Mouse (Mus musculus): ENCODE data around the gene Pam. TPM values are rescaled to one million over a fixed set of nuclear protein-coding genes. Genes with fewer than 3 reads are reported as not detected.
A peak's percentile ranks its signal among the peaks of the same experiment; 100 is the strongest.

Pam gene
- total and polyA plus RNA-seq, 2 experiments from 2014 or later = 46.6 to 125 TPM

DNA sequence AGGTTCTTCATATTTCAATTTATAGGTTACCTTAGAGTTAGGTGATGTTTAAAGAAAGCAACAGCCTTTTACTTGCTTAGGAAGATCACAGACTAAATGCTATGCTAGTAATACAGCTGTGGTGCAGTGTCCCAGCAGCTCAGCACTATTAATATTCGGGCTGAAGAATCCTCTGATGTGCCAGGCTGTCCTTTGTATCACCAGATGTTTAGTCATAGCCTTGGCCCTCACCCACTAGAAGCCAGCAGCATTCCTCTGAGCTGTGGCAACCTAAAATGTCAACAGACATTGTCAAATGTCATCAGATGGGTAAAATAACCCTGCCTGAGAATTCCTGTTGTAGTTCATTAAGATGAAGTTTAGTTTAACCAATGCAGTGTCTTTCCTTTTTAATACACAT, 112.3 kb downstream of the Pam start:
- no peak for TF ChIP-seq CTCF (IDR thresholded peaks at IDR 0.05)
- no peaks in the 10 kb centered on the region for H3K4me1 ChIP-seq (ENCODE audit: insufficient read depth, low read length)
- DNase-seq (ENCODE audit: low spot score) (no peak), ATAC-seq (ENCODE audit: low FRiP score) (no peak)
- no peaks in the 10 kb centered on the region for H3K36me3 ChIP-seq (ENCODE audit: insufficient read depth, low read length)
- H3K9ac ChIP-seq (replicated peaks; ENCODE audit: low read length, poor library complexity, severe bottlenecking) = no peak overlapping the region
- H3K4me2 ChIP-seq (ENCODE audit: low read depth, low read length, poor library complexity, severe bottlenecking) = no peak overlapping the region
- H3K9me3 ChIP-seq (ENCODE audit: low read length) = no peaks in the 10 kb centered on the region
- 69% methylated on average over 1 of the region's 1 CpGs for WGBS
- H3K27me3 ChIP-seq (ENCODE audit: insufficient read depth, low read length) = no peaks in the 10 kb centered on the region
- H3K4me3 ChIP-seq (ENCODE audit: low read depth, low read length) = no peak overlapping the region
- no peak overlapping the region for H3K27ac ChIP-seq (ENCODE audit: low read depth, low read length)

DNA sequence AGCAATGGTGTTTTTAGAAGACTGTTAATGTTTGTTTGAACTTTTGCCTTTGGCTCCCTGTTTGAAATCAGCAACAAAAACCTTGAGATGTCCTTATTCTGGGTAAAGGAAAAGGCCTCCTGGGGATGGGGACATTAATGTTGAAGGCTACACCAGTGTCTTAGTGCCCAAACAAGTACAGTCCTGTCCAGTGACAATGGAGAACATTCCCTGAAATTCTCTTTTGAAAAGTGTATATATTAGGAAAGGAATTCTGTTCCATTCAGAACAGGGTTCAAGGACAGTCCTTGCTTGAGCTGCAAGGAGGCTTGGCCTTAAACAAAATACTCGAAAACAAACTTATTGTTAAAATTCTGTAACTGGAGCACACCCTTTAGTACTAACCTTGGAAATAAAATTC, 116.0 kb downstream of the Pam start:
- Histone ChIP-seq H3K4me1 (ENCODE audit: insufficient read depth, low read length) (no peaks in the 10 kb centered on the region), H3K9ac (replicated peaks; ENCODE audit: low read length, poor library complexity, severe bottlenecking) (no peak overlapping the region), H3K27ac (ENCODE audit: low read depth, low read length) (no peak overlapping the region), H3K36me3 (ENCODE audit: insufficient read depth, low read length) (no peaks in the 10 kb centered on the region), H3K9me3 (ENCODE audit: low read length) (no peaks in the 10 kb centered on the region), H3K27me3 (ENCODE audit: insufficient read depth, low read length) (no peaks in the 10 kb centered on the region), H3K4me3 (ENCODE audit: low read depth, low read length) (no peak overlapping the region), H3K4me2 (ENCODE audit: low read depth, low read length, poor library complexity, severe bottlenecking) (no peak overlapping the region)
- TF ChIP-seq CTCF (IDR thresholded peaks at IDR 0.05) = no peak
- WGBS = 97% methylated on average over 1 of the region's 1 CpGs
- no peak for ATAC-seq (ENCODE audit: low FRiP score)
- no peak for DNase-seq (ENCODE audit: low spot score)

DNA sequence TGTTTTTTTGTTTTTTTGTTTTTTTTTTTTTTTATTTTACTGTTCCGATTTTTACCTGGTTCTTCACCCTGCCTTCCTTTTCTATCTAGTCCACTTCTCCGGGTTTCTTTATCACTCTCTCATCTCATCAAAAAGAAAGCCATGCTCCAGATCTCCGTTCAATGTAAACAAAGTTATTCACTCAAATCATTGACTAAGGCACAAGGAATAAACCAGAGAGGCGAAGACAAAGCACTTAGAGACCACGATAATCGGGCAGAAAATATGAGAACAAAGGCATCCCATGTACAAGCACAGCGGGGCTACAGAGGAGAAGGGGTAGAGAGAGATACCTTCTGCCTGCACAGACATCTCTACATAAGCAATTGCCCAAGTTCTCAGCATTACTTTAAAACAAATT, 117.9 kb downstream of the Pam start:
- 8% methylated on average over 7 of the region's 7 CpGs for WGBS

DNA sequence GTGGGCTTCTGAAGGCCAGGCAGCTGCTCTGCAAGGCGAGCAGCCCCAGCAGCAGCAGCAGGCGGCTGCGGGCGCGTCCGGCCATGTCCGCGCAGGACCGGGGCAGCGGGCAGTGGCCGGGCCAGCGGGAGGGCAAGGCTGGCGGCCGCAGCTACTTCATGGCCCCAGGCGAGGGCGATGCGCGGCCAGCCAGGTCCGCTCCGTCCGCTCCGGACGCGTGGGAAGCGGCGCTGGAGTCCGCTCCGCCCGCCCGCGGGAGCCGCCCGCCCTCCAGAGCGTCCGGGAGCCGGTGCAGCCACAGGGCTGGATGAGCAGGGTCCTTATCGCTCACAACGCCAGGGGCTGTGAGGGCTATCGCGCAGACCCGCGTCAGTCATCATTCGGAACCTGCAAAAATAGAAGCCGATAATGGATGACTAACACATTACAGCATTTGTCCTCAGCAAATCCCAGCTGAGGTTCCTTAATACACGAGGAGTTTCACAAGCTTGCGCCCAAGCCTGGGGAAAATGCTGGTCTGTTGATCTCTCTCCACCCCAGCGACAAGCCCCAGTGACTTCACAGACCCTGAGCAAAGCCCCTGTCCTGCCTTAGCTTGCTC, 118.5 kb downstream of the Pam start:
- ATAC-seq (ENCODE audit: low FRiP score) (peak; percentile 86), DNase-seq (ENCODE audit: low spot score) (peak; percentile 79)
- no peaks in the 10 kb centered on the region for H3K9me3 ChIP-seq (ENCODE audit: low read length)
- peak overlapping the region; percentile 78 for H3K4me3 ChIP-seq (ENCODE audit: low read depth, low read length)
- under 1% methylated on average over 44 of the region's 47 CpGs for WGBS
- TF ChIP-seq CTCF (IDR thresholded peaks at IDR 0.05) = no peak
- H3K9ac ChIP-seq (replicated peaks; ENCODE audit: low read length, poor library complexity, severe bottlenecking) = peak overlapping the region; percentile 79
- no peaks in the 10 kb centered on the region for H3K4me1 ChIP-seq (ENCODE audit: insufficient read depth, low read length)
- peak overlapping the region; percentile 90 for H3K27ac ChIP-seq (ENCODE audit: low read depth, low read length)
- no peaks in the 10 kb centered on the region for H3K27me3 ChIP-seq (ENCODE audit: insufficient read depth, low read length)
- peak overlapping the region; percentile 91 for H3K4me2 ChIP-seq (ENCODE audit: low read depth, low read length, poor library complexity, severe bottlenecking)
- H3K36me3 ChIP-seq (ENCODE audit: insufficient read depth, low read length) = no peaks in the 10 kb centered on the region

More for the DNA sequence above, 117.9 kb downstream of the Pam start:
- H3K4me2 ChIP-seq (ENCODE audit: low read depth, low read length, poor library complexity, severe bottlenecking) = peak overlapping the region; percentile 91
- peak overlapping the region; percentile 78 for H3K4me3 ChIP-seq (ENCODE audit: low read depth, low read length)
- no peak for TF ChIP-seq CTCF (IDR thresholded peaks at IDR 0.05)
- DNase-seq (ENCODE audit: low spot score) (no peak), ATAC-seq (ENCODE audit: low FRiP score) (no peak)
- no peaks in the 10 kb centered on the region for H3K4me1 ChIP-seq (ENCODE audit: insufficient read depth, low read length)
- no peaks in the 10 kb centered on the region for H3K27me3 ChIP-seq (ENCODE audit: insufficient read depth, low read length)
- H3K36me3 ChIP-seq (ENCODE audit: insufficient read depth, low read length) = no peaks in the 10 kb centered on the region
- peak overlapping the region; percentile 90; the same call in 1 of the 2 replicates for H3K27ac ChIP-seq (ENCODE audit: low read depth, low read length)
- H3K9me3 ChIP-seq (ENCODE audit: low read length) = no peaks in the 10 kb centered on the region
- H3K9ac ChIP-seq (replicated peaks; ENCODE audit: low read length, poor library complexity, severe bottlenecking) = no peak overlapping the region

DNA sequence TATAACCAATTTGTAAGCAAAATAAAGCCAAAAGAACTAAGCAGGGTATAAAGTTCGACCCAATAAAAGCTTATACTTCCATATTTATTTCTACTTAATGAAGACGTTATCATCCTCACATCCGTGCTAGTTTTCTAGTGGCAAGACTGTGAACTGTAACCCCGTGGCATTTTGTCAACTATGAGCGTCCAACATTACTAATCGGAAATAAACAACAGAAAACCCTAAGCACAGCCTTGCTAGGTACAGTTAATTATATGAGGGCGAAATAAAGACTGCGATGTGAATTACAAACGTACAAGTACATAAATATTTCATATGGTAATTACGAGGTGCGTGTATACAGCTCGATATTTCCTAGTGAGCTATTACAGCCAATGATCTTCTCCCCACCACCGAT, 119.4 kb downstream of the Pam start:
- H3K4me2 ChIP-seq (ENCODE audit: low read depth, low read length, poor library complexity, severe bottlenecking) = peak overlapping the region; percentile 91
- H3K27ac ChIP-seq (ENCODE audit: low read depth, low read length) = peak overlapping the region; percentile 90; the same call in 1 of the 2 replicates
- H3K4me1 ChIP-seq (ENCODE audit: insufficient read depth, low read length) = no peaks in the 10 kb centered on the region
- no peaks in the 10 kb centered on the region for H3K9me3 ChIP-seq (ENCODE audit: low read length)
- no peaks in the 10 kb centered on the region for H3K27me3 ChIP-seq (ENCODE audit: insufficient read depth, low read length)
- TF ChIP-seq CTCF (IDR thresholded peaks at IDR 0.05) = peak; percentile 52
- peak overlapping the region; percentile 78 for H3K4me3 ChIP-seq (ENCODE audit: low read depth, low read length)
- no peak overlapping the region for H3K9ac ChIP-seq (replicated peaks; ENCODE audit: low read length, poor library complexity, severe bottlenecking)
- 29% methylated on average over 13 of the region's 13 CpGs for WGBS
- no peak for ATAC-seq (ENCODE audit: low FRiP score)
- peak; percentile 44 for DNase-seq (ENCODE audit: low spot score)
- no peaks in the 10 kb centered on the region for H3K36me3 ChIP-seq (ENCODE audit: insufficient read depth, low read length)

DNA sequence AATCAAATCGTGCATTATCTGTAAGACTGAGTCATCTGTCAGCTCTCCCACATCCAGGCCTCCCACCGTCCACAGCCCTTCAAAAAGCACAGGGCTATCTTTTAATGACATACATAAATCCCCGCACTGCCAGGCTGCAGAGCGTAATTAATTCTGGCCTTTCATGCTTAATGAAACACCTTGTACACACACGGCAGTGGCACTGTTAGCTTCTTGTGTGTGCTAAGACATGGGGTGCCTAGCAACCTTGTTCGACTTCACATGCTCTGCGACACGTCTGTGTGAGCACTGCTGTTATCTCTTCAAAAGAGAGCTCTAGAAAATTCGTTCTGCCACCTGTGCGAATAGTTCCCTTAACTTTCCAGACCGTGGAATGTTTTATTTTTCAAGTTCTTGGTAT, 120.5 kb downstream of the Pam start:
- Histone ChIP-seq H3K4me3 (ENCODE audit: low read depth, low read length) (peak overlapping the region; percentile 9; the same call in 1 of the 2 replicates), H3K9me3 (ENCODE audit: low read length) (no peaks in the 10 kb centered on the region), H3K9ac (replicated peaks; ENCODE audit: low read length, poor library complexity, severe bottlenecking) (no peak overlapping the region), H3K4me2 (ENCODE audit: low read depth, low read length, poor library complexity, severe bottlenecking) (peak overlapping the region; percentile 91), H3K4me1 (ENCODE audit: insufficient read depth, low read length) (no peaks in the 10 kb centered on the region), H3K27ac (ENCODE audit: low read depth, low read length) (peak overlapping the region; percentile 51), H3K36me3 (ENCODE audit: insufficient read depth, low read length) (no peaks in the 10 kb centered on the region), H3K27me3 (ENCODE audit: insufficient read depth, low read length) (no peaks in the 10 kb centered on the region)
- no peak for TF ChIP-seq CTCF (IDR thresholded peaks at IDR 0.05)
- no peak for ATAC-seq (ENCODE audit: low FRiP score)
- peak; percentile 56 for DNase-seq (ENCODE audit: low spot score)
- WGBS = 36% methylated on average over 11 of the region's 11 CpGs

All from midbrain, postnatal 0 days (tissue).